Mouse (Mus musculus) spleen, adult 2 months (tissue): ENCODE data around the gene Odf3l1.
"Not testable (repeated sequence)": the region's sequence is repeated elsewhere in the genome, so short reads cannot be mapped to it uniquely, and the experiment has no call there.

ENCODE experiments used
- CTCF ChIP-seq: fragments of 200-500 bp; IDR thresholded peaks from 2 replicates; pipeline ENCODE4 v1.5.1; 2011; ENCODE audit warnings: mild to moderate bottlenecking, inconsistent platforms; ENCODE audit not compliant: insufficient read depth, insufficient read length, insufficient replicate concordance; ENCODE audit errors: extremely low read depth
- POLR2A ChIP-seq: fragments of 200-500 bp; IDR thresholded peaks from 2 replicates; pipeline ENCODE4 v1.6.1; 2011; ENCODE audit warnings: low read depth, low read length, inconsistent platforms

GRCm38 (mm10) chr9:56909991-56910390 lies 45.5 kb upstream of the Odf3l1 start:
- not testable (repeated sequence) for TF ChIP-seq CTCF, POLR2A
